Mouse (Mus musculus) intestine, embryonic 15.5 days (tissue): ENCODE measurements at regions not wholly inside any gene's neighbourhood (a gene's known extent, or its start where the extent isn't known, plus 50 kb on each side); places are given as distances from the start of the nearest gene placed in this dataset.

ENCODE experiments used
- ATAC-seq: fragments of 200-750 bp; cut with Nextera tagmentation; 2 replicates; pipeline ENCODE4 v1.8.0; 2017; ENCODE audit warnings: moderate TSS enrichment, moderate library complexity
- H3K27ac ChIP-seq: fragments of 300-500 bp; sonication (generic); 2 replicates; pipeline ENCODE4 v1.5.1; 2015; ENCODE audit warnings: mild to moderate bottlenecking, inconsistent platforms
- H3K27me3 ChIP-seq: fragments of 300-500 bp; sonication (generic); replicated peaks from 2 replicates; pipeline ENCODE4 v1.6.1; 2015; ENCODE audit warnings: inconsistent platforms
- H3K36me3 ChIP-seq: fragments of 300-500 bp; sonication (generic); 2 replicates; pipeline ENCODE4 v1.6.1; 2015; ENCODE audit warnings: inconsistent platforms
- H3K4me1 ChIP-seq: fragments of 300-500 bp; sonication (generic); replicated peaks from 2 replicates; pipeline ENCODE4 v1.6.1; 2015; ENCODE audit warnings: inconsistent platforms
- H3K4me2 ChIP-seq: fragments of 300-500 bp; sonication (generic); replicated peaks from 2 replicates; pipeline ENCODE4 v1.6.1; 2015; ENCODE audit warnings: mild to moderate bottlenecking, inconsistent platforms
- H3K4me3 ChIP-seq: fragments of 300-500 bp; sonication (generic); replicated peaks from 2 replicates; pipeline ENCODE4 v1.5.1; 2015; ENCODE audit warnings: inconsistent platforms
- H3K9ac ChIP-seq: fragments of 300-500 bp; sonication (generic); 2 replicates; pipeline ENCODE4 v1.6.1; 2015; ENCODE audit warnings: inconsistent platforms
- H3K9me3 ChIP-seq: fragments of 300-500 bp; sonication (generic); 2 replicates; pipeline ENCODE4 v1.6.1; 2016; ENCODE audit warnings: inconsistent platforms
- WGBS: fragments of 180-500 bp; shearing (Covaris S2); methylation state at CpG from one replicate; pipeline ENCODE4 v1.1.7; 2015; 5-methylcytosine and 5-hydroxymethylcytosine counted together

DNA sequence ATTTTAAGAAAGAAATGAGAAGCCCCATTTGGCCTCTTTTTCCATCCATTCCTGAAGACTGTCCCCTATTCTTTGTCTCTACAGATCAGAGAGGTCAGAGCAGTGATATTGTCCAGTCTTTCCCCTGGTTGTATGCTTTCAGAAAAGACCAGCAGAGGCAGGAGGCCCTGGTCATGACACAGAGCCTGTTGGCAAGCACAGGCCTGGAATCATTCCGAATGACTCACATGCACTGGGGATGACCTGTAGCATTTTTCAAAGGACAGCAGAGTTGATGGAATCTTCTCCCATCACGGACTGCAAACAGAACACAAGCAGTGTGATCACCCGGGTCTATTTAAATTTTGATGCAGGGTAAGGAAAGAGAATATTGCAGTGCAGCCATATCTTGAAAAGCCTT is 50.2 kb upstream of the Nxt1 start:
- no peak overlapping the region for H3K27ac ChIP-seq
- no peak for ATAC-seq
- 50% methylated on average over 3 of the region's 3 CpGs for WGBS

GRCm38 (mm10) chr2:148611911-148612310 is 60.5 kb upstream of the Nxt1 start:
- H3K9me3 ChIP-seq: no peaks in the 10 kb centered on the region
- no peaks in the 10 kb centered on the region for H3K4me1 ChIP-seq
- no peak for ATAC-seq
- H3K4me2 ChIP-seq: no peak overlapping the region
- H3K4me3 ChIP-seq: no peak overlapping the region
- no peak overlapping the region for H3K27ac ChIP-seq
- no peaks in the 10 kb centered on the region for H3K36me3 ChIP-seq
- H3K9ac ChIP-seq: no peak overlapping the region
- 69% methylated on average over 1 of the region's 1 CpGs for WGBS
- H3K27me3 ChIP-seq: no peaks in the 10 kb centered on the region

More for the DNA sequence above, 50.2 kb upstream of the Nxt1 start:
- Histone ChIP-seq H3K36me3 (no peaks in the 10 kb centered on the region), H3K4me1 (no peaks in the 10 kb centered on the region), H3K4me2 (no peak overlapping the region), H3K4me3 (no peak overlapping the region), H3K27me3 (no peaks in the 10 kb centered on the region), H3K9ac (no peak overlapping the region), H3K9me3 (no peaks in the 10 kb centered on the region)

GRCm38 (mm10) chr2:148605425-148605930 is 66.9 kb upstream of the Nxt1 start:
- WGBS: 38% methylated on average over 2 of the region's 2 CpGs
- Histone ChIP-seq H3K4me2 (no peak overlapping the region), H3K4me1 (no peaks in the 10 kb centered on the region), H3K4me3 (no peak overlapping the region), H3K27me3 (no peaks in the 10 kb centered on the region), H3K9ac (no peak overlapping the region), H3K27ac (no peak overlapping the region), H3K36me3 (no peaks in the 10 kb centered on the region), H3K9me3 (no peaks in the 10 kb centered on the region)
- ATAC-seq: no peak

GRCm38 (mm10) chr2:148603951-148604350 is 68.5 kb upstream of the Nxt1 start:
- no peaks in the 10 kb centered on the region for H3K9me3 ChIP-seq
- no peaks in the 10 kb centered on the region for H3K27me3 ChIP-seq
- H3K36me3 ChIP-seq: no peaks in the 10 kb centered on the region
- H3K4me3 ChIP-seq: no peak overlapping the region
- H3K9ac ChIP-seq: no peak overlapping the region
- H3K27ac ChIP-seq: no peak overlapping the region
- H3K4me2 ChIP-seq: no peak overlapping the region
- no peaks in the 10 kb centered on the region for H3K4me1 ChIP-seq
- WGBS: 59% methylated on average over 2 of the region's 2 CpGs
- no peak for ATAC-seq

DNA sequence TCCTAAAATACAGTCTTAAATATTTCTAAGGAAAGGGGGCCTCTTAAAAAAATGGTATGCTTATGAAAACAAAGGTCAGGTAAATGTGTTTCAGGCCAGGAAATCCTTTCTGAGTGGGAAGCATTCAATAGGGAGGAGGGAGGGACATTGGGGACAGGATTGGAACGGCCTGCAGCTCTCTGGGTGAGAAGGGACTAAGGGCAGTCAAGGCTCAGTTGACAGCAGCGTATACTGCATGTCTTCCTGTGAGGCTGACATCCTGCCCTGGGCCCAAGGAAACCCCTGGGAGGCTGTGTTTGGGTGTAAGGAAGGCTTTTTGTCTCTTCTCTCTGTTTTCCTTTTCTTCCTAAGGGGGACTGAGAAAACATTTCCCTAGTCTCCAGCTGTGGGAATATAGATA is 69.1 kb upstream of the Nxt1 start:
- Histone ChIP-seq H3K27me3 (no peaks in the 10 kb centered on the region), H3K36me3 (no peaks in the 10 kb centered on the region), H3K9ac (no peak overlapping the region), H3K4me2 (no peak overlapping the region), H3K4me1 (no peaks in the 10 kb centered on the region), H3K4me3 (no peak overlapping the region), H3K9me3 (no peaks in the 10 kb centered on the region), H3K27ac (no peak overlapping the region)
- WGBS: 70% methylated on average over 2 of the region's 2 CpGs
- no peak for ATAC-seq

DNA sequence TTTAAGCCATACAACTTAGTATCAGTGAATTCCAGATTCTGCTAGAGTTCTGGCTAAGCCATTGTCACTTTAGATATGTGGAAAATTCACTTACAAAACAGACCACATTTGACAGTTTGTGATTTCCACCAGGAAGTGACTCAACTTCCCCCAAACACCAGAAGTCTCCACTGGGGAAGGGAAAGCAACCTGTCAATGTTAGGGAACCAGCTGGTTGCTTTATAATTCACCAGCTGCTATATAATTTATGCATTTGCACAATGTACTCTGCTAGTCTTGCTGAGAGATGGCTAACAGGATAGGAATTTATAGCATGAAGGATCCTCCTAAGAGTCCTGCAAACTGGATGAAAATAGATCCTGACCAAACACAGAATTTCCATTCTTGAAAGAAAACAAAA is 72.9 kb upstream of the Nxt1 start:
- no peak overlapping the region for H3K4me3 ChIP-seq
- no peaks in the 10 kb centered on the region for H3K27me3 ChIP-seq
- H3K9ac ChIP-seq: no peak overlapping the region
- no peaks in the 10 kb centered on the region for H3K36me3 ChIP-seq
- H3K4me2 ChIP-seq: no peak overlapping the region
- H3K27ac ChIP-seq: no peak overlapping the region
- no peaks in the 10 kb centered on the region for H3K9me3 ChIP-seq
- no peak for ATAC-seq
- no peaks in the 10 kb centered on the region for H3K4me1 ChIP-seq

- H3K4me2 ChIP-seq: no peak overlapping the region
- no peaks in the 10 kb centered on the region for H3K9me3 ChIP-seq
- H3K36me3 ChIP-seq: no peaks in the 10 kb centered on the region
- H3K4me1 ChIP-seq: no peaks in the 10 kb centered on the region
- no peak overlapping the region for H3K4me3 ChIP-seq
- H3K9ac ChIP-seq: no peak overlapping the region
- WGBS: 84% methylated on average over 2 of the region's 2 CpGs
- H3K27ac ChIP-seq: no peak overlapping the region
- ATAC-seq: no peak
- H3K27me3 ChIP-seq: no peaks in the 10 kb centered on the region
Measured at GRCm38 (mm10) chr2:148596966-148597365, 75.4 kb upstream of the Nxt1 start.

DNA sequence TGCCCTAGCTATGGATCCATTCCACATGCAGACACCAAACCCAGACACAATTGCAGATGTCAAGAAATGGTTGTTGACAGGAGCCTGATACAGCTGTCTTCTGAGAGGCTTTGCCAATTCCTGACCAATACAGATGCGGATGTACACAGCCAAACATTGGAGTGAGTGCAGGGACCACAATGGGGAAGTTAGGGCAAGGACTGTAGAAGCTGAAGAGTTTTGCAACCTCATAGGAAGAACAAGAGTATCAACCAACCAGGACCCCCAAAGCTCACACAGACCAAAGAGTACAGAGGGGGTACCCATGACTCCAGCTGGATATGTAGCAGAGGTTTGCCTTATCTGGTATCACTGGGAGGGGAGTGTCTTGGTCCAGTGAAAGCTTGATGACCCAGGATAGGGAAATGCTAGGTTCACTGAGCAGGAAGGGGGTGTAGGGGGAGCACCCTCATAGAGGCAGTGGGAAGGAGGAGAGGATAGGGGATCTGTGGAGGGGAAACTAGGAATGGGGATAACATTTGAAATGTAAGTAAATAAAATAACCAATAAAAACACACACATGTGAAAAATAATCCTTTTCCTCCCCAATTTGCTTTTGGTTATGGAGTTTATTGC is 86.6 kb upstream of the Nxt1 start:
- Histone ChIP-seq H3K27ac (no peak overlapping the region), H3K27me3 (no peaks in the 10 kb centered on the region), H3K36me3 (no peaks in the 10 kb centered on the region), H3K4me1 (no peaks in the 10 kb centered on the region), H3K4me2 (no peak overlapping the region), H3K9ac (no peak overlapping the region), H3K9me3 (no peaks in the 10 kb centered on the region), H3K4me3 (no peak overlapping the region)
- WGBS: 90% methylated on average over 1 of the region's 1 CpGs
- ATAC-seq: no peak

GRCm38 (mm10) chr2:148582208-148582607 is 90.2 kb upstream of the Nxt1 start:
- Histone ChIP-seq H3K9me3 (no peaks in the 10 kb centered on the region), H3K9ac (no peak overlapping the region), H3K36me3 (no peaks in the 10 kb centered on the region), H3K27me3 (no peaks in the 10 kb centered on the region), H3K27ac (no peak overlapping the region), H3K4me1 (no peaks in the 10 kb centered on the region), H3K4me3 (no peak overlapping the region), H3K4me2 (no peak overlapping the region)
- ATAC-seq: no peak
- WGBS: 84% methylated on average over 1 of the region's 1 CpGs

GRCm38 (mm10) chr2:148581666-148582065 is 90.7 kb upstream of the Nxt1 start:
- no peak overlapping the region for H3K4me2 ChIP-seq
- no peaks in the 10 kb centered on the region for H3K4me1 ChIP-seq
- H3K27me3 ChIP-seq: no peaks in the 10 kb centered on the region
- no peak overlapping the region for H3K9ac ChIP-seq
- no peak overlapping the region for H3K4me3 ChIP-seq
- H3K36me3 ChIP-seq: no peaks in the 10 kb centered on the region
- no peak overlapping the region for H3K27ac ChIP-seq
- no peak for ATAC-seq
- WGBS: 78% methylated on average over 4 of the region's 4 CpGs
- H3K9me3 ChIP-seq: no peaks in the 10 kb centered on the region

DNA sequence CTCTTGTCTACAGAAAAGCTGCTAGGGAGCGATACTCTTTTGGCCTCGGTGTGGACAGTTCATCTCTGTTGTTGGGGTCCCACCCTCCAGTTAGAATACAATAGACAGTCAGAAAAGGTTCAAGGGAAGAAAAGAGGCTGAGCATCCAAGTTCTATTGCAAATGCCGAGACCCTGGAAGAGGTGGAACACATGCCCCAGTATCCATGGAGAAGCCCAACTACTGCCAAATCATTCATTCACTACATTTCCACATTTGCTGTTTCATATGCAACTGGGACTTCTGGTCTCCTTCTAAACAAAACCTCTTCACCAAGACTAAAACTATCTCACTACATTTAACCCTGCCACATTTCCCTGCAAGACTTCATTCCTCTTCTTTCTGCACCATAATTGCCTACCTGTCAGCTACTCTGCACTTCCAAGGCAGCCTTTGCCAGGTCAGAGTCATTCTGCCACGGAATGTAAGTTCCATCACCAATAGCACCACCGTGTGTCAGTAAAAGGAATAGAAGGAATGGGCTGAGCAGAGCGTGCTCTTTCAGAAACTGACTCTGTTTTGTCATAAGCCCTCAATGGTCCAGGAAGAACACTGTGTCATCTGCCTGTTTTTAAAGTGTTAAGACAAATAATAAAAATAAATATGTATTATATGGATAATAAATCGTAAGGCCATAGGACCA is 92.0 kb upstream of the Nxt1 start:
- WGBS: 46% methylated on average over 7 of the region's 7 CpGs
- no peak for ATAC-seq

DNA sequence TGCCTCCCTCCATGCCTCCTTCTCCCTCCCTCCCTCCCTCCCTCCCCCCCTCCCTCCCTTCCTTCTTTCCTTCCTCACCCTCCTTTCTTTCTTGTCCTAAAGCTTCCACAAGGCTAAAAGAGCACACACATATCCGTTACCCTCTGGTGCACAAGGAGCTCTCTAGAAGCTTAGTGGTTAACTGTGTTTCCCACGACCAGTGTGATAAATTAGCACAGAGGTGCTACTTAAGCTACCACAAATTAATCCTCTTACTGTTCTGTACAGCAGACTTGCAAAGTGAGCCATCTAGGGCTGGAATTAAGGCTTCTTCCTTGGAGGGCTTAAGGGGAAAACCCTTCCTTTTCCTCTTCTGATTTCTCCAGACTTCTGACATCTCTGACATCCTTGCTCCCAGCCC is 92.8 kb upstream of the Nxt1 start:
- no peaks in the 10 kb centered on the region for H3K36me3 ChIP-seq
- H3K9me3 ChIP-seq: no peaks in the 10 kb centered on the region
- H3K4me2 ChIP-seq: no peak overlapping the region
- no peaks in the 10 kb centered on the region for H3K4me1 ChIP-seq
- WGBS: 51% methylated on average over 2 of the region's 2 CpGs
- no peak overlapping the region for H3K4me3 ChIP-seq
- no peak overlapping the region for H3K9ac ChIP-seq
- no peak for ATAC-seq
- H3K27me3 ChIP-seq: no peaks in the 10 kb centered on the region
- H3K27ac ChIP-seq: no peak overlapping the region

More for the DNA sequence above, 92.0 kb upstream of the Nxt1 start:
- Histone ChIP-seq H3K4me3 (no peak overlapping the region), H3K9me3 (no peaks in the 10 kb centered on the region), H3K27ac (no peak overlapping the region), H3K9ac (no peak overlapping the region), H3K36me3 (no peaks in the 10 kb centered on the region), H3K27me3 (no peaks in the 10 kb centered on the region), H3K4me2 (no peak overlapping the region), H3K4me1 (no peaks in the 10 kb centered on the region)

GRCm38 (mm10) chr2:148579027-148579426 is 93.4 kb upstream of the Nxt1 start:
- H3K9me3 ChIP-seq: no peaks in the 10 kb centered on the region
- no peak for ATAC-seq
- H3K27me3 ChIP-seq: no peaks in the 10 kb centered on the region
- no peak overlapping the region for H3K4me3 ChIP-seq
- no peak overlapping the region for H3K4me2 ChIP-seq
- no peak overlapping the region for H3K27ac ChIP-seq
- no peaks in the 10 kb centered on the region for H3K36me3 ChIP-seq
- H3K9ac ChIP-seq: no peak overlapping the region
- WGBS: 85% methylated on average over 5 of the region's 5 CpGs
- no peaks in the 10 kb centered on the region for H3K4me1 ChIP-seq
